Mouse (Mus musculus) T-helper 2 cell (primary cell): ENCODE measurements around the gene Iqcd.

ENCODE experiments used
- in situ Hi-C: fragments of 300-600 bp; cut with MboI, MseI; formaldehyde crosslinking; loops from one replicate; pipeline ENCODE4 v1.15.1; 2025; ENCODE audit warnings: high pct_unique_total_duplicates

Iqcd gene

DNA sequence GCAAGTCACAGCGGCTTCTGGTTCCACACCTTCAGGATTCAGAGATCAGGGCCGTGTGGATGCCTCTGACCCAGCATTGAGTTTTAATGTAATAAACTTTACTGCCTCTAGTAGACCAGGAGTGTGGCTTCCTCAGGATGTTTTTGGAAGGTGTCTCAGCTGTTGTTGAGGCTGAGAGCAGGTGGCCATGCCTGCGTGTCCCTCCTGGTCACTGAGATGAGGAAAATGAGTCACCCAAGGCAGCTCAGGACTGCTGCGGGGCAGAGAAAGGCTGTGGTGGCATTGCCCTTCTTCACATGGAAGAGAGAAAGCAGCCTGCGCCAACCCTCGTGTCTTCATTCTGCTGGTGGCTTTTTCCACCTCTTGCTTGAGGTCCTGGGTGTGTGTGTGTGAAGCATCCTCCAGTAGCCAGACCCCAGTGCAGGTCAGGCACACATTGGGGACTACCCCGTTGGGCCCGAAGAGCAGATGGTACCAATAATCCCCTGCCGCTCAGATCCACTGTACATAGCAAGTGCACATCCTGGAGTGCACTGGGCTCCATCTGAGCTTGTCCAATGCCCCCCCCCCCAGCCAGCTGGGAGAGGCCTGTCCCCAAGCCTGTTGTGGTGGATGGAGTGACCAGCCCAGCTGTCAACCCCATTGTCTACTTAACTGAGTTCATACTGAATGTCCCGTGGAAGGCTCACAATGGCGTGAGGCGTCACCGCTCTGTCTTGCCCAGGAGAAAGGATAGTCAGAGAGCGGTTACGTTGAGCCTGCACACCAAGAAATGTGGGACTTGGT, 38.9 kb downstream of the Iqcd start:
- in situ Hi-C loops, result loop anchor here (5.0 kb wide), 1 partner anchor 40 kb away; no protein-coding TSS in a partner anchor

DNA sequence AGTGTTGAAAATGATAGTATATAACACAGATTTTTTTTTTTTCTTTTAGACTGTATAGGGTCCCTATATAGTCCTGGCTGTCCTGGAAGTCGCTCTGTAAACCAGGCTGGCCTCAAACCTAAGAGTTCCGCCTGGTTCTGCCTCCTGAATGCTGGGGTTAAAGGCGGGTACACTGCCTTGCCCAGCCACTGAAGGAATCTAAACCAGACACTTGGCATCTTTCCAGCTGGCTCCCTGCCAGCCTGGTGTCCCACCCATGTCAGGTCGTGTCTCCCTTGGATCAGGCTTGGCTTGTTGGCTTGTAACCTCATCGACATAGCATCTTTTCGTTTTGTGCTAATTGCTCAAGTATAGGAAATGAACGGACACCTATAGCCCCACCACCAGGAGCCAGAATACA, 39.8 kb downstream of the Iqcd start:
- in situ Hi-C loops, result loop anchor here (5.0 kb wide), 1 partner anchor 39 kb away; no protein-coding TSS in a partner anchor

DNA sequence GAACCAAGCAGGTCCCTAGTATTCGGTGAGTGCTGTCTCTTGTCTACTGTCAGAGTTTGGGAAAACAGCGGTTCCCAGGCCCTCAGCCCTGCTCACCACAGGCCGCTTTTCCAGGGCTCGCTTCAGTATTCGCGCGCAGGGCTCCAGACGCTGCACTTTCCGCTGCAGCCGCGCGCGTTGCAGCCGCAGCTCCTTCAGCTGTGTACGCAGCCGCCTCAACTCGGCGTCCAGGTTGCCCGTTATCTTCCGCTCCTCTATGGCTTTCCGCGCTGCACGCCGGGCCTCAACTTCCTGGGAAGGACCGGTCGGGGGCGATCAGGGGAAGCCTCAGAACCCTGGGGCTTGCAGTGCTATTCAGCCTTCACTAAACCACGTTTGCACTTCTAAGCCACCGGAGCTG, 42.3 kb downstream of the Iqcd start:
- in situ Hi-C loops, result no loop called here

DNA sequence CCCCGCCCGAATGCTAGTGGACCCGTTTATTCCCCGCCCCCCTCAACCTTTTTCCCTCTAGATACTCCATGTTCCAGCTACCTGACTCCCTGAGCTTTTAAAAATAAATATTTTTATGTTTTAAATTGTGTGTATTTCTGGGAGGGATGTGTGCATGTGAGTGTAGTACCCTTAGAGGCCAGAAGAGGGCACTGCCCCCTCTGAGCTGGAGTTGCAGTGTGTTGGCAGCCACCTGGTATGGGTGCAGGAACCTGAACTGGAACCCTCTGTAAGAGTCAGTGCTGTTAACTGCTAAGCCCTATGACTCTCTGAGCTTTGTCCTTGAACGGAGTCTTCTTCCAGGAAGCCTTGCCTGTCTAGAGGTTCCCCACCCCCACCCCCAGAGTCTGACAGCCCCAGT, 43.1 kb downstream of the Iqcd start:
- in situ Hi-C loops, result no loop called here

DNA sequence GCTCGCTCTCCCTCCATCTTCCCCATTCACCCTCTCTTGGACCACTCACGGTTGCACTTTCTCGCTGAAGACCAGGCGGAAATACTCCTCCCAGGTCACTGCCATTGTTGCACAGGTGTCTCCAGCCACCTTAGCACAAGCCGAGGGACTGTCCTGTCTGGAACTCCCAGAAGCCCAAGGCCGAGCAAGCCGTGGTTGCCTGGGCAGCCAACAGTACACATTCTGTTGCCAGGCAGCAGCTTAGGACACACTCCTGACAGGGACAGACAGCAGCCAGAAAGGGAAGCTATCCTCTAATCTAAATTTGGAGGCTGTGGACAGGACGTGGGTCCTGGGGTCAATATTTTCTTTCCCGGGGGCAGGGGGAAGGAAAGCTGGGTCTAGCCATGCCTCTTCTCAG, 45.3 kb downstream of the Iqcd start, which contains the start of gene Cfap73:
Cfap73 (minus strand) TSS at position 105 of the 400 bp plus-strand sequence.
- in situ Hi-C loops, result no loop called here

DNA sequence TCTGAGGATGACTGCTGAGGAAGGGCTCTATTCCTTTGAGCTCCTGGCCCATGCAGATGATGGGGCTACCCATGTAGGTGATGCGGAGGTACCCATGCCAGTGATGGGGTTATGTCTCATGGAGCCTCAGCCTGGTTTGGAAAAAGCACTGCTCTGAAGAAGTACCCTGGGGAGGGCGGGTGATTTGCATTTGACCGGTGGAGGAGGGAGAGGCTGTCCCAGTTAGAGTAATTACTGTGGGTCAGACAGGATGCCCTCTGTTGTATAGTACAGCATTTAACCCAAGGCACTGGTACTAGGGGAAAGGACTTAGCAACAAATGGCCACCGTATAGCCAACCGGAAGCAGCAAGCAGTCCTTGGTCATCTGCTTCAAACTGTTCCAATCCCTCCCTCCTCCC, 46.0 kb downstream of the Iqcd start:
- in situ Hi-C loops, result no loop called here

DNA sequence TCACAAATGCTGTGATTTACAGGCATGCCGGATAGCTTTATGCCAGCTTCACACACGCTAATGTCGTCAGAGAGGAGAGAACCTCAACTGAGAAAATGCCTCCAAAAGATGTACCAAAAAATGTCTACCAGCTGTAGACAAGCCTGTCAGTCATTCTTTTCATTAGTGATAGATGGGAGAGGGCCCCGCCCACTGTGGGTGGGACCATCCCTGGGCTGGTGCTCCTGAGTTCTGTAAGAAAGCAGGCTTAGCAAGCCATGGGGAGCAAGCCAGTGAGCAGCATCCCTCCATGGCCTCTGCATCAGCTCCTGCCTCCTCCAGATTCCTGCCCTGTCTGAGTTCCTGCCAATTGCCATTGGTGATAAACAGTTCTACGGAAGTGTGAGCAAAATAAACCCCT, 46.8 kb downstream of the Iqcd start:
- in situ Hi-C loops, result no loop called here

DNA sequence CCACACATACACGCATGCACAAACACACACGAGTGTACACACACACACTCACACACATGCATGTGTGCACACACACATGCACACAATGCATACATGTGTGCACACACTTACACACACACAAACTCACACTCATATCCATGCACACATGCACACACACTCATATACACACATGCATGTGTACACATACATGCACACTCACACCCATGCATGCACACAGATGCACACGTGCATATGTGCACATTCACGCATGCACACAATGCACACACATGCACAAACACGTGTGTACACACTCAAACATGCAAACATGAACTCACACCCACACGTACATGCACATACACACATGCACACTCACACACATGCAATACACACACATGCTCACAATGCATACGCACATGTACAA, 51.3 kb downstream of the Iqcd start:
- in situ Hi-C loops, result no loop called here

DNA sequence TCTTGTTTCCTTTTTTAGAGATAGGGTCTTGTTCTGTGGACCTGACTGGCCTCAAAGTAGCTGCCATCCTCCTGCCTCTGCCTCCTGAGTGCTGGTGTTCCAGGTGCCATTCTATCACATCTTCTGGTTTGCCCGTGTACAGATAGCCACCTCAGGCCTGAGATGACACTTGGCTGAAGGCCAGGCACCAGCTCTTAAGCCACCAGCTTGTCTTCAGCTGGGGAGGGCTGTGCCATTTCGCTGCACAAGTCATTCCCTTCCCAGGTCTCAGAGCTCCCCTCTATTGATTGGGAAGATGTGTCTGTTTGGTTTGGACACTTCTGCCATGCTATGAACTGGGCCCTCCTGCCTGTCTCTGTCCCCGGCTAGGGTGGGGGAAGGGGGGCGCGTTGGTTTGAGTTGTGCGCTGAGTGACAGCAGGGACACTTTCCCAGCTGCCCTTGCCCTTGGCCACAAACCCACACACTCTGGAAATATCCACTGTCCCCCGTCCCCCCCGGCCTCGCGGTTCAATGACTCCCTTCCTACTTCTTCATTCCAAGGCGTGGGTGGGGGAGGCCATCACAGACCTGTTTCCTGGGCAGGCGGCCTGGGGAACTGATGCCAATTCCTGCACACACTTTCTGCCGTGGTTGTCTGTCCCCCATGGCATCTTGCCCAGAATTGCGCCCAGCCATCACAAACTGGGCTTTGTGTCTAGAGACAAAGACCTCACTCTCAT, 54.7 kb downstream of the Iqcd start:
- in situ Hi-C loops, result no loop called here

DNA sequence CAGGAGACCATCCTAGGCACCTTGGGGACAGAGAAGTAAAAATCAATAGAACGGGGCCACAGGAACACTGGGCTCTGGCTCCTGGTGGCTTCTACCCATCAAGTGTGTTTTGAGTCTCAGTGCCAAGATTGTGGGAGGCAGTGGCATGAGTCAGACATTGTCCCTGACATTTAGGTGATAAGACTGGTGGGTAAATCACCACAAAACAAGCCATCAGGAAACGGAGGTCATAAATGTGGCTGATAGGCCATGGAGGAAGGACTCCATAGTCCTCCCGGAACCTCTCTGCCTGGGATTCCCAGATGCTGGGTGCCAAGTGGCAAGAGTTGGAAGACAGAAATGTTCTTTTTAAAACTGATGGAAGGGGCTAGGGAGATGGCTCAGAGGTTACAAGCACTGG, 55.4 kb downstream of the Iqcd start:
- in situ Hi-C loops, result no loop called here

DNA sequence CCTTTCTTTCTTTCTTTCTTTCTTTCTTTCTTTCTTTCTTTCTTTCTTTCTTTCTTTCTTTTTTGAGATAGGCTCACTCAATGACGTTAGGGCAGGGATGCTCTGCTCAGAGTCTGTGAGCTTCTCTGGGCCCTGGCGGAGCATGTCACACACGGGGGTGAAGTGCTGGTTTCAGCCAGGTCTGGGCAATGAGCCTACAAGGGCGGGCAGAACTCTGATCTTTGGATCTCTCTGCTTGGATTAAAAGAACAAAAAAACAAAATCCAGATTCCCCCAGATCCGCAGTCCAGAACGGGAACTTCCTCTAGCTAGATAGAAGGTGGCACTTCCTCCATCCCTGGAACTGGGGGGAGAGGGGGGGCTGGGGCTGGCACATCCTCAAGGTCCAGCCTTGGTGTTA, 57.0 kb downstream of the Iqcd start:
- in situ Hi-C loops, result no loop called here

DNA sequence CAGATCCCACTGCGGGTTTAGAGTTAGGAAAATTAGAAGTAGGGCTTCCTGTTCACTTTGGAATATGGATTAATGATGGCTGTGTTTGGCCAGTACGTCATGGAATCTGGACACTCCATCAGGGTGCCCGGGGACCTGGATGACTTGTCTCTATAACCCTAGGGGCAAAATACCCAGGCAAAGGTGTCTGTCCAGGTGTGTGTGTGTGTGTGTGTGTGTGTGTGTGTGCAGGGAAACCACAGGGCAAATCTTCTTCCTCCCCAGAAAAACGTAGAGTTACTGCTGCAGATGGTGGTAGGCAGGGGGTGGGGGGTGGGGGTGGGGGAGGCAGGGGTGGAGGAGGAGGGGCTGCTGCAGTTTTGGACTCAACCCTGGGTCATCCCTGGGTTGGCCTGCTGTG, 58.5 kb downstream of the Iqcd start:
- in situ Hi-C loops, result no loop called here

DNA sequence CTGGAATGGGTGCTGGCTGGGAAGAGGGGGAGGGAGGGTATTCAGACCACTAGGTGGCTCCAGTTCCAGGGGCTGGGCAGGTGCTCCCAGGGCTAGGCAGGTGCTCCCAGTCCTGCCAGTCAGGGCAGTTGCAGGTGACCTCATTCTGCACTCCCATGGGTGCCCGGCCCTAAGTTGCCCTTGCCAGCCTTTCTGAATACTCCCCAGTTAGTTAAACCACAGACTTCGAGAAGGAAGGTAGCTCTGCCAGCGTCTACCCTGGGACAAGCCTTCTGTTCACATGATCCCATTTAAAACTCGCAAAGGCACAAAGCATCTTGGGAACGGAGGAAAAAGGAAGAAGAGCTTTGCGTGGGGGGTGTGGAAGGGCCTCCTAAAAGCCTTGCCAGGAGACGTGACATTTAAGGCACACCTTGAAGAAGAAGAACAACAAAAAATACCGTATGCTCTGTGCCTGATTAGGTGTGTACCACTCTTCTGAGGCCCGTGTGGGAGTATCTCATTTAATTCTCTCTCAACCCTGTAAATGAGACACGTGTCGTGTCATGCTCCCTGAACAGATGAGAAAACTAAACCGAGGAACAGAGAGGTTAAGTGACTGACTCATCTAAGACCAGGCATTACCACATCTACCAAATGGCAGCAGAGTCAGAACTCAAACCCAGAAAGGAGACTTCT, 59.1 kb downstream of the Iqcd start:
- in situ Hi-C loops, result no loop called here

DNA sequence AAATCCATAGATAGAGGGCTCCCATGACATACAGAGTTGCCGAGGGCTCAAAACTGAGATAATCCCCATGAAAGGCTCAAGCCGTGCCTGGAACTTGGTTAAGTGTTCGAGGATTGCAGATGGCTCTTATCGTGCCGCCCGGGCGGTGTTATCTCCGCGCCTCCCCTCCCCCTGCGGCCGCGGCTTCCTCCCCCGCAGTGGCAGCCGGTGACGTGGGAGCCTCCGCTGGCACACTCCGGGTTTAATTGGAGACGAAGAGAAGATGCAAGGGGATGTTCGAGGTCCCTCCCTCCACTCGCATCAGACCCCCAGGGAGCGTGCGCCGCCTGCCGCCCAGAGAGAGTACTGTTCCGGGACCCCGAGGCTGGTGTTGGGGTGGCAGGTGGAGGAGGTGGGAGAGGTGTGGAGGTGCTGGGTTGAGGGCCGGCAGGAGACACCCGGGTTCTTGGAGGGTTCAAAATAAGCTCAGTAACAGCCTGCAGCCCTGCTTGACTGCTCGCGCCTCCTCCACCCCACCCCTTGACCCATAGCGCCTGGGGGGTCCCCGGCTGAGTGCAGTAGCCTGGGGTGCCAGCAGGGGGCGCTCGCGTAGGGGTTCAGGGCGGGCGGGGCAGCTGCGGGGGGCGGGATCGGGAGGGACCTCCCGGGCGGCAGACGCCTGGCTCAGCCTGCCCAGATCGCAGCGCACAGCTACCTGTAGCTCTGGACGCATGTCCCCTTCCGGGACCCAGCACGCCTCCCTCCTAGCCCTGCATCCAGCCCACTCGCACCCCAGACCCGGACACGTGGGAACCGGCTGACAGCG, 60.0 kb downstream of the Iqcd start, which contains the start of gene Rasal1:
Rasal1 (plus strand) TSS at position 244 of the 805 bp plus-strand sequence.
- in situ Hi-C loops, result no loop called here

DNA sequence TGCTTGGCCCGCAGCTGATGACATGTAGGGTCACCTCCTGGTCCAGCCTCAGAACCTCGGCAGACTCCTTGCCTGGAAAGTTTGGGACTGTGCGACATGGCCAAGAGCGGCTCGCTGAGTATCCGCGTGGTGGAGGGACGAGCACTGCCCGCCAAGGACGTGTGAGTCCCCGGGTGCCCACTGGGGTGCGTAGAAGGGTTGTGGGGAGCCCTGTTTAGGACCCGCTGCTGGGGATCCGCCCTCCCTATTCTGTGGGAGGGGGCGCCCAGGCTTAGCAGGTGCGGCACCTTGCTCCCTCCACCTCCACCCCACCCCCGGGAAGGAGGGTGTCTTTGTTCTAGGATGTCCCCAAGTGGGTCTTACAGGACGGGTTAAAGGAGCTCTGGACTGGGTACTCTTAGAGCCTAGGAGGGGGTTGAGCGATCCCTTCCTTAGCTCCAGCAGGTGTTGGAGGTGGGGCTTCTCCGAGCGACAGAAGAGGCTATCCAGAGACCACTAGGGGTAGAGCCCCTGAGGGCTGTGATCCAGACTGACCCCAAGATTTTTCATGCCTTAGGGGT, 60.6 kb downstream of the Iqcd start:
- in situ Hi-C loops, result no loop called here

DNA sequence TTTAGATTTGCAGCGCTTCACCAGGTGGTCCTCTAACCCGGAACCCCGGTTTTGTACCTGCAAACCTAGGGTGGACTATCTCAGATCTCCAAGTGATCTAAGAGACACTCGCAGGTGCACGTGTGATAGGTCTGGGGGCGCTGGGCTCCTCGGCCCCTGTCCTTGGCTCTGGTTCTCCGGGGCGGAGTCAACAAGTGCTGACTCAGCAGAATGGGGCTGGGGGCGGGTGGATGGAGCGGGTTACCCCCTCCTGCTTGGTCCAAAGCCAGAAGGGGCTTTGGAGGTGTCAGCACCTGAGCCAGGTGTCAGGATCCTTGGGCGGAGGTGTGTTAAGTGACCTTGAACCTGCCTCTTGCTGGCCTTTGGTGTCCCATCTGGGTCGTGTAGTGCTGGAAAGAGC, 61.1 kb downstream of the Iqcd start:
- in situ Hi-C loops, result no loop called here

DNA sequence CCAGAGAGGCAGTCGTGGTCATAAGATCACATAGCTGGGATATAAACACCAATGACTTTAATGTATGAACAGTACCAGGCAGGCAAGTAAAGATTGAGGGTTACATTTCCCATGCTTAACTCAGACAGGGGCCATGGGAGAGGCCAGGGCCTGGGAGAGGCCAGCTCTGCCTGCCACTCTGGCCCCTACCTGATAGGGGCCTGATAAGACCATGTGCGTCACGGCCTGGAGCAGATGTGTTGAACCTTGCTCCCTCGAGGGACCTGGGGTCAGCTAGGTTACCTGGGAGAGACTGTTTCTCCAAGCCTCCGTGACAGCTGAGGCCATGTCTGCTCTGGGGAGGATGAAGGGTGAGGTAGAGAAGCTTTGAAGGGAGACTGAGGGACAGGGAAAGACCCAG, 62.4 kb downstream of the Iqcd start:
- in situ Hi-C loops, result no loop called here

DNA sequence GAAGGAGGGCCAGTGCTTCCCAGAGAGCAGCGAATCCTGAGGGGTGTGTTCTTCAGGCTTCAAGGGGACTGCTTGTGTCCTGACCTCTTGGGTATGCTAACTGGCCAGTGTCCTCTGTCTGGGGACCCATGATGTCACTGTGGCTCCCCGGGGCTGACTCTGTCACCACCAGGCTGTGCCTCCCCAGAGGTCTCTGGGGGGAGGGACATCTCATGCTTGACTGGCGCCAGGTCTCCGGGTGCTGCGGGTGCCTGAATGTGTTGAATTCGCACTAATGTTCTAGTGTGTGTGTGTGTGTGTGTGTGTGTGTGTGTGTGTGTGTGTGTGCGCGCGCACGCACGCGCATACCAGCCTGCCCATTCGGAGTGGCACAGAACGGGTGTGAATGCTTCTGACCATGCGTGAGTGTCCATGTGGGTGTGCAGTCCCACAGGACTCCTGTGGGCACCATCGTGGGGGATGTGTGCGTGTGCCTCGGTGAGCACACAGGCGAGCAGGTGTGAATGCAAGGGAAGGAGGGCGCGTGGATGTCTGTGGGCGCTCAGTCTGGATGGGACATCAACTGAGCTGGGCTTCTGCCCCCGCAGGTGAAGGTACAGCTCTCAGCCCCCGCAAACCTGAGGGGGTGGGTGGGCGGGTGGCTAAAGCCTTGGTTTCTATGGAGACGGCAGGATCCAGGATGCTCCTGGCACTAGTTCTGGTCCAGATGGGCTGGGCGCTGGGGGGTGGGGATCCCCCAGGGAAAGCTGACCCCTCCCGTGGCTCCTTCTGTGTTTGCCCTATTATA, 64.3 kb downstream of the Iqcd start:
- in situ Hi-C loops, result no loop called here

DNA sequence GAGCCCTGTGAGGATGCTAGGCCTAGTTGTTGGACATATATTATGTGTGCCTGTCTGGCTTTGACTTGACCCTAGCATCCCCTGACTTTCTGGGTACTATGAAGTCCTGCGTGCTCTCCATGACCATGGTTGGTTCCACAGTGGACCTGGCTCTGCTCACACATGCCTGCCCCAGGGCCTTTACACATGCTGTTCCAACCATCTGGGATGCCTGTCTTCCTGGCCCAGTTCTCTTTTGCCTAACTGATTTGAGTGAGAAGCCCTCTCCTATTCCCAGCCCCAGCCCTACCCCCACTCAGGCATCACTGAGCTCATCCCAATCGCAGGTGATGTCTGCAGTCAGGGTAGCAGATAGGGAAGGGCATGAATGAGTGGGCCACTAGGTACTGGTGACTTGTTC, 65.1 kb downstream of the Iqcd start:
- in situ Hi-C loops, result no loop called here

DNA sequence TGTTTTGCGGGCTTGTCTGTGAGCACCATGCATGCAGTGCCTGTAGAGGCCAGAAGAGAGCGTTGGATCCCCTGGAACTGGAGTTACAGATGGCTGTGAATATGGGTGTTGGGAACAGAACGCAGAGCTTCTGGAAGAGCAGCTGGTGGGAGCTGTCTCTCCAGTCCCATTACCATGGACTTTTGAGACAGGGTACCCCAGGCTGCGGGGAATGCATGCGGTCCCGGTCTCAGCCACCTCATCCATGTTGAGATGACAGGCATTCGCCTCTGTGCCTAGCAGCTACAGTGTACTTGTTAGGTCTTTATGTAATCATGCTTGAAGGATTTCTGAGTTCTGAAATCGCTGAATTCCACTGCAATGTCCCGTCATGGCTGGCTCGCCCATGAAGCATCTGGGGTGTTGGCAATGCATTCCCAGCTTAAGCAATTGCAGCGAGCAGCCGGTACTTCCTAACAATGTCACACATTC, 67.5 kb downstream of the Iqcd start:
- in situ Hi-C loops, result no loop called here
